Mouse (Mus musculus) lung, postnatal 0 days (tissue): ENCODE measurements around the gene Clip4.

Source experiments
- CTCF ChIP-seq: IDR thresholded peaks from 2 replicates; pipeline ENCODE4 v1.5.1; 2016; ENCODE audit warnings: antibody characterized with exemption, mild to moderate bottlenecking
- EP300 ChIP-seq: IDR thresholded peaks from 2 replicates; pipeline ENCODE4 v1.6.1; 2016; ENCODE audit warnings: antibody characterized with exemption, mild to moderate bottlenecking, control low read depth

DNA sequence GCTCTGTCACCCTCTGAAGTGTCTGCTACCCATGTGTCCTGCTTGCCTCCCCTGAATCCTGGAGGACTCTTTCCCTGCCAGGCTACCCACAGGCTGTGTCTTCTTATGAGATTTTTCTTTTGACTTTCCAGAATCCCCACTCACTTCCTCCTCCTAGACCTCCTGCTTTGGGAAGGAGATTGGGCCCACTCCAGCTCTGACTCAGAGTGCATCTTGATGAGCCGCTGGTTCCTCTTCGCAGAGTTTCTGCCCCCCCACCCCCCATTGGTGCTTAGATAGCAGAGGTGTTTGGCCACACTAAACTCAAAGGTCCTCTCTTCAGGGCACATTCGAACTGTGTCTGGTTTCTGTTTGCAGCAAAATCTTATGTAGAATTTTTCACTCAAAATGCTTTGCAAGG, 58.3 kb downstream of the Clip4 start:
- TF ChIP-seq CTCF (no peak), EP300 (no peak)
